Mouse (Mus musculus): ENCODE measurements at regions not wholly inside any gene's neighbourhood (a gene's known extent, or its start where the extent isn't known, plus 50 kb on each side); places are given as distances from the start of the nearest gene placed in this dataset.

GRCm38 (mm10) chr4:34186522-34186921 is 136.5 kb upstream of the Spaca1 start:
- no peak overlapping the region for H3K9ac ChIP-seq (ENCODE audit: control insufficient read depth, low read depth, low read length, poor library complexity, severe bottlenecking)
- DNase-seq (ENCODE audit: low read depth, low spot score), result no peak
- no peaks in the 10 kb centered on the region for H3K36me3 ChIP-seq (ENCODE audit: control insufficient read depth in 1 of 2, insufficient read depth in 2 of 2, low read length in 2 of 2)
- no peaks in the 10 kb centered on the region for H3K27me3 ChIP-seq (ENCODE audit: control insufficient read depth in 1 of 2, insufficient read depth in 2 of 2, low read length in 2 of 2)
- no peaks in the 10 kb centered on the region for H3K4me1 ChIP-seq (ENCODE audit: control insufficient read depth in 1 of 2, insufficient read depth in 2 of 2, low read length in 2 of 2)
- no peak for TF ChIP-seq ELF1 (IDR thresholded peaks at IDR 0.05; ENCODE audit: low read depth, low read length)
- TF ChIP-seq USF2 (IDR thresholded peaks at IDR 0.05; ENCODE audit: borderline replicate concordance in 1 of 2, insufficient read depth in 1 of 2, low read depth in 1 of 2, low read length in 2 of 2), result no peak
- TF ChIP-seq ZNF384 (IDR thresholded peaks at IDR 0.05; ENCODE audit: low read depth, low read length), result no peak
- no peak for TF ChIP-seq MAX (IDR thresholded peaks at IDR 0.05; ENCODE audit: low read length)
- no peak for TF ChIP-seq SIN3A (IDR thresholded peaks at IDR 0.05; ENCODE audit: low read length)
- no peak for TF ChIP-seq TAL1 (IDR thresholded peaks at IDR 0.05; ENCODE audit: low read length)
- no peak for TF ChIP-seq JUND (IDR thresholded peaks at IDR 0.05; ENCODE audit: low read depth, low read length)
- TF ChIP-seq MXI1 (IDR thresholded peaks at IDR 0.05; ENCODE audit: low read depth, low read length), result no peak
- no peak for TF ChIP-seq MYC (IDR thresholded peaks at IDR 0.05; ENCODE audit: low read depth, low read length)
- no peak for TF ChIP-seq SMC3 (IDR thresholded peaks at IDR 0.05; ENCODE audit: low read depth, low read length)
- no peak for TF ChIP-seq NRF1 (IDR thresholded peaks at IDR 0.05; ENCODE audit: insufficient read depth, low read depth, low read length, poor library complexity, severe bottlenecking)
- no peak for TF ChIP-seq NELFE (IDR thresholded peaks at IDR 0.05; ENCODE audit: low read depth, low read length)
- no peak for TF ChIP-seq KAT2A (conservative IDR thresholded peaks at IDR 0.05; ENCODE audit: low read depth, low read length)
- no peak for TF ChIP-seq ZMIZ1 (IDR thresholded peaks at IDR 0.05; ENCODE audit: low read depth, low read length)
- no peak for TF ChIP-seq POLR2AphosphoS5 (IDR thresholded peaks at IDR 0.05; ENCODE audit: borderline replicate concordance, low read depth, low read length)
- no peak for TF ChIP-seq UBTF (IDR thresholded peaks at IDR 0.05; ENCODE audit: borderline replicate concordance, insufficient read depth, low read depth, low read length)
- TF ChIP-seq MAFK (IDR thresholded peaks at IDR 0.05; ENCODE audit: borderline replicate concordance, low read depth, low read length), result no peak
- no peak for TF ChIP-seq CTCF (IDR thresholded peaks at IDR 0.05 in 2 of 3, conservative IDR thresholded peaks at IDR 0.05 in 1 of 3; ENCODE audit: control insufficient read depth in 1 of 3, insufficient read depth in 1 of 3, low read depth in 2 of 3, low read length in 3 of 3, poor library complexity in 1 of 3, severe bottlenecking in 1 of 3)
- no peak for TF ChIP-seq TCF12 (IDR thresholded peaks at IDR 0.05; ENCODE audit: low read depth, low read length)
- TF ChIP-seq RCOR1 (IDR thresholded peaks at IDR 0.05; ENCODE audit: low read depth, low read length), result no peak
- no peaks in the 10 kb centered on the region for H3K9me3 ChIP-seq (replicated peaks; ENCODE audit: insufficient read depth, low read length)
- no peak overlapping the region for H3K27ac ChIP-seq (ENCODE audit: control insufficient read depth, low read depth, low read length)
- no peak overlapping the region for H3K4me3 ChIP-seq (ENCODE audit: control insufficient read depth in 1 of 2, insufficient read depth in 1 of 2, low read depth in 2 of 2, low read length in 2 of 2)
- H3K79me2 ChIP-seq (ENCODE audit: control insufficient read depth, insufficient read depth, low read length, poor library complexity), result no peaks in the 10 kb centered on the region

GRCm38 (mm10) chr4:34203193-34203848 is 153.3 kb upstream of the Spaca1 start:
- Histone ChIP-seq H3K4me1 (ENCODE audit: control insufficient read depth in 1 of 2, insufficient read depth in 2 of 2, low read length in 2 of 2) (no peaks in the 10 kb centered on the region), H3K27me3 (ENCODE audit: control insufficient read depth in 1 of 2, insufficient read depth in 2 of 2, low read length in 2 of 2) (peaks cover 0 to 1% of the 10 kb centered on the region in 2 experiments; a peak in 1 of 4 replicates), H3K9ac (ENCODE audit: control insufficient read depth, low read depth, low read length, poor library complexity, severe bottlenecking) (no peak overlapping the region), H3K79me2 (ENCODE audit: control insufficient read depth, insufficient read depth, low read length, poor library complexity) (no peaks in the 10 kb centered on the region), H3K27ac (ENCODE audit: control insufficient read depth, low read depth, low read length) (no peak overlapping the region), H3K36me3 (ENCODE audit: control insufficient read depth in 1 of 2, insufficient read depth in 2 of 2, low read length in 2 of 2) (no peaks in the 10 kb centered on the region), H3K9me3 (replicated peaks; ENCODE audit: insufficient read depth, low read length) (no peaks in the 10 kb centered on the region), H3K4me3 (ENCODE audit: control insufficient read depth in 1 of 2, insufficient read depth in 1 of 2, low read depth in 2 of 2, low read length in 2 of 2) (no peak overlapping the region)
- no peak for DNase-seq (ENCODE audit: low read depth, low spot score)
- TF ChIP-seq JUND (IDR thresholded peaks at IDR 0.05; ENCODE audit: low read depth, low read length) (no peak), ZMIZ1 (IDR thresholded peaks at IDR 0.05; ENCODE audit: low read depth, low read length) (no peak), HCFC1 (IDR thresholded peaks at IDR 0.05; ENCODE audit: low read depth, low read length) (no peak), MAX (IDR thresholded peaks at IDR 0.05; ENCODE audit: low read length) (no peak), ZKSCAN1 (IDR thresholded peaks at IDR 0.05; ENCODE audit: low read depth, low read length) (no peak), UBTF (IDR thresholded peaks at IDR 0.05; ENCODE audit: borderline replicate concordance, insufficient read depth, low read depth, low read length) (no peak), KAT2A (conservative IDR thresholded peaks at IDR 0.05; ENCODE audit: low read depth, low read length) (no peak)
